Mouse (Mus musculus) frontal cortex, postnatal 25 days (tissue): ENCODE results near the gene Nup214.
A peak's percentile ranks its signal among the peaks of the same experiment; 100 is the strongest.

Experiments
- DNase-seq, 2 experiments: peaks; one replicate each; pipeline ENCODE4 v3.0.0; 2022; ENCODE audit warnings: low spot score in 2 of 2

Gene Nup214

DNA sequence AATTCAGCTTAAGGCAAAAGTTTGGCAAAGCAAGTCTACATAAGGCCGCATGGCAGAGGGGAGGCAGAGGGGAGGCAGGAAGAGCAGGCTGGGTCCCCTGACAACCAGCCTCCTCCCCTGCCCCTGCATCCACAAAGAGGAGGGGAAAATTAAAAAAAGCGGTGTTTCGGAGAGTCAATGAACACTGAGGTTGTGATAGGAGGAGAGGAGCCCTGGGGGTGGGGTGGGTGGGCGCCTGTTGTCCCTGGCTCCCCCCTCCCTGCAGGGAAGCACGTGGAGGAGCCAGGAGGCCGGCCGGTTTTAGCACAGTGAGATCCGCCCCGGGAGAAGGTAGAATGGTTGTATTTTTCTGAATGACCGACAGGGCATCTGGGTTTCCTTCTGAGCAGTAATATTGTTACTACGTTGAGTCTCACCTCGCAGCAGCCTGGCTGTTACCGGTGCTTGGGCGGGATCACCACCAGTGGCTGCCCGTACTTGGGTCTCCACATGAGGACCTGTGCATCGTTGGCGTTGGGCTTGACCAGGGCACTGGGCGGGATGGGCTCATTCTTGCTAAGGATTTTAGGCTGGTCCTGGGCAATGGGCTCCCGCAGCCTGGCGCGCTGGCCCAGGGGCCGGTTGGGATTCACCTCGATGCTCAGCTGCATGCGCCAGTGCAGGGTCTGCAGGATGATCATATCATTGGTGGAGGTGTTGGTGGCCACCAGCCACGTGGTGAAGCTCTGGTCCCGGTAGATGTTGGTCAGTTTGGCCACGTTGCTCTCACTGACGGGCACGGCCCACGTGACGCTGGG is 94.8 kb downstream of the Nup214 start:
- no peak for DNase-seq

- DNase-seq, result no peak
Measured at GRCm38 (mm10) chr2:32070747-32071146, 96.5 kb downstream of the Nup214 start.

GRCm38 (mm10) chr2:32074404-32074803 is 100.2 kb downstream of the Nup214 start:
- no peak for DNase-seq

DNA sequence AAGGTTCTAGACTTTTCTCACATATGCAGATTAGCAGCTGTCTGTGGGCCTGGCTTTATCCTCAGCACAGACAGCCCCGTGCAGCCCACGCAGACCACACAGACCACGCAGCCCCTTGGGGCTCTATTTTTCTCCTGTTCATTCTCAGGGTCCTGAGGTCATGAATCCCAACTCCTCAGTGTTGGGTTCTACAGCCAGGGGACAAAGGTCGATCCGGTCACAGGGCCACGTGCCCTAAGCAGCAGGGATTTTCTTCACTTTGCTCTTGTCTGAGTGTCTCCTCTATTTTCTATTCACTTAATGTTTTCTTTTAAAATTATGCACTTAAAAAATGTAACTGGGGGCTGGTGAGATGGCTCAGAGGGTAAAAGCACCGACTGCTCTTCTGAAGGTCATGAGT is 101.1 kb downstream of the Nup214 start:
- no peak for DNase-seq

DNA sequence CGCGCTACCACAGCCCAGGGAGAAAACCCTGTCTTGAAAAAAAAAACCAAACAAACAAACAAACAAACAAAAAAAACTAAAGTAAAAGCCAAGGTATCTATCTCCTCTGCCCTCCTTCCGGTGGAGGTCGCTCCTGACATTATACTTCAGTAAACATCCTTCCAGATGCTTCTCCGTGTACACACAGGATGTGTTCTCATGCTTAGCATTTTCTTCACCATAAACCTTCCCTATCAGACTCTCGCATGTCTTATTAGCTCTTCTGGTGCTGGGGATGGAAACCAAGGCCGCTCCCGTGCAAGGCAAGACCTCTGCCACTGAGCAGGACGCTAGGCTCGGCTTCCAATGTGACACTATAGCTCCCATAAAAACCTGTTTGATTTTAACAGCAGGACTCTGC is 103.5 kb downstream of the Nup214 start:
- DNase-seq, result no peak

GRCm38 (mm10) chr2:32078522-32078921 is 104.3 kb downstream of the Nup214 start:
- DNase-seq, result no peak

GRCm38 (mm10) chr2:32079191-32079725 is 105.0 kb downstream of the Nup214 start:
- no peak for DNase-seq

- DNase-seq, result no peak
Measured at GRCm38 (mm10) chr2:32080681-32081080, 106.4 kb downstream of the Nup214 start.

- no peak for DNase-seq
Measured at GRCm38 (mm10) chr2:32081296-32081929, 107.2 kb downstream of the Nup214 start.

DNA sequence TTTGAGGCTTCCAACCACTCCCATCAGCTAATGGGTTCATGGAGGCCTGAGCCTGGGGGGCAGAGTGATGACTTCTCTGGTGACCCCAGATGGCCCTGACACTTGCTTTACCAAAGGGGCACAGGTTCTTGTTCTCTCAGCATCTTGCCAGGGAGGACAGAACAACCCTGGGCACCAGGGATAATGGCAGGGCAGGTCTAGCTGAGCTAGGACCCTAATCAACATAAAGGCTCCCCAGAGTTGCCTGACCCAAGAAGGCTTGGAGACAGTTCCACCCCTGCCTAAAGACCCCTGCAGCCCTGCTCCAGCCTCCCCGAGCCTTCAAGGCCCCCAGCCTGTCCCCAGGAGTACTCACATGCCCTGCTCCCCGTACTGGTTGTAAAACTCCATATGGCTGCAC is 108.0 kb downstream of the Nup214 start:
- no peak for DNase-seq

DNA sequence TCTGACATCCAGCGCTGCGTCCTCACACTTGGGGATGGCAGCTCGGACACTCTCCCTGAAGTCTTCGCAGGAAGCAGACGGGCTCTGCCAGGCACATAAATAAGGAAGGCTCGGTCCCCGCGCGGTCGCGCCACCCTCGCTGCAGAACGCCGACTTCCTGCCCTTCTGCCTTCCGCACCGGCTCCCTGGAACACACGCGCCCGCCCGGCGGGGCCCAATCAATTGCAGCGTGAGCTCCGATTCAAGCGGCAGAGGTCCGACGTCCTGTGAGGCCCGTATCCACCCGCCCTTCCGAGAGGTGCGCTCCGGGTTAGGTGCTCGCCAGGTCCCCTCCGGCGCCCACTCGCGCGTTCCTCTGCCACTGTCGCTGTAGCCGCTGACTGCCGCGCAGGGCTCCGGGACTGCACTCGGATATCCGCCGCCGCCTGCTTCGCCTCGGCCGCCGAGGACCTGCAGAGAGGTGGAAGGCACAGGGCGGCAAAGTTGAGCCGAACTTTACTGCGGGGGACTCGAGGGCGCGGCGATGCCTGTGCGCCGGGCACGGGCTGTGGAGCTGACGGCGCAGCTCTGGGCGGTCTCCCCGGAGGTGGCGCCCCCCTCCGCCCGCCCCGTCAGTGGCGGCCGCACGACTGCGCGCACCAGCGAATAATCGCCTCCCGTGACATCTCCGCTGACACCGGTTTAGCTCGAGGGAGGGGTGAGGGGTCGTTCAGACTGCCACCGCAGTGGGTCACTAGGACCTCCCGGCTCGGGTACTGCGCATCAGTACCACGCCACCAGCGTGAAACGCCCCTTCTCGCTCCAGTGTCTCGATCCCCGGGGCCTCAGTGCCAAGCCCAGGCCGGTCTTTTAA is 109.1 kb downstream of the Nup214 start:
- DNase-seq, result no peak

DNA sequence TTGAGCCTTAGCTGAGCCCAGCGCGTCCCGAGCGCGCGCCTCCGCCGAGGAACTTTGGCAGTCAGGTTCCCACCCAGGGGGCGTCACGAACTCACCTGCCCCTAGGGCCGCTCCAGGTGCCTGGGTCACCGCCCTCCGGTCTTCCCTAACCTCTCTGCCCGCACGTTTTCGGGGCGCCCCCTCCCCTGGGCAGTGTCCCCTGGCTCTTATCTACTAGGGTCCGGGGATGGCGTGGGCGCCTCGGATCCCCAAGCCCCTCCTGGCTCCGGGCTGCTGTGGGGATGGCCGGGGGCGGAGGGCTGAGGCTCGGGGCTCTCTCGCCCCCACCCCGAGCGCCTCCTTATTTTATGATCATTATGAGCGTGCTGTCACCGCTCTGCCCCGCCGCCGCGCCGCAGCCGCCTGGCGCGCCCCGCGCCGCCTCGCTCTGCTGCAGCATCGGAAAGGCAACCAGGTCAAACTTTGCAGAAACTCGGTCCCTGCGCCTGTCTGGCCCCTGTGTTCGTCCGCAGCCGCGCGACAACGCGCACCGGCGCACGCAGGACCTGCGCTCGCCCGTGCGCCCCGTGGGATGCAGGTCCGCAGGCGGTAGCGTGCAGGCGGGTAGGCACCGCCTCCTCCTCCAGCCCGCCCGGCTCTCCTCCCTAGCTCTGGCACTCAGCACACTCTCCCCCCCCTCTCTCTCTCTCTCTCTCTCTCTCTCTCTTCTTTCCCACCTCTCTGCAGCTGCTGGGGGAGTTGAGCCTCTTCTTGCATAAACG is 110.1 kb downstream of the Nup214 start, which contains the start of gene Fam78a:
Fam78a (minus strand) TSS at position 747 of the 761 bp plus-strand sequence.
- DNase-seq, result no peak

DNA sequence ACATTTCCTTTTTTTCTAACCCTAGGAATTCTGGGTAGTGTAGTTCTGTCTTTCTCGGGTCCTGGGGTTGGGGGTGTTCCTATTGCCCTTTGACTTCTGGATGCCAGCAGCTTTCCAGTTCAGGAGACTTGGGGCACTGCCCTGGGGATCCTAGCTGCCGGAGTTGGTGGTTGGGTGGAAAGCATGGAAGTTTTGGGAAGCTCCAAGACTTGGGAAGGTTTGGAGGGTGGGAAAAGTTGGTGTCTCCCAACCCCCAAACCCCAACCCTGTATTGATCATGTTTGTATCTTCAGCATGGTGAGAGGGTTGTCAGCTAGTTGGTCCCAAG is 110.6 kb downstream of the Nup214 start:
- DNase-seq, result no peak

- DNase-seq, result no peak
Measured at GRCm38 (mm10) chr2:32085231-32085630, 111.0 kb downstream of the Nup214 start.

GRCm38 (mm10) chr2:32087606-32088005 is 113.4 kb downstream of the Nup214 start:
- DNase-seq, result no peak

GRCm38 (mm10) chr2:32088372-32088981 is 114.2 kb downstream of the Nup214 start:
- DNase-seq, result peak in 1 of 2 experiments; percentile 29

DNA sequence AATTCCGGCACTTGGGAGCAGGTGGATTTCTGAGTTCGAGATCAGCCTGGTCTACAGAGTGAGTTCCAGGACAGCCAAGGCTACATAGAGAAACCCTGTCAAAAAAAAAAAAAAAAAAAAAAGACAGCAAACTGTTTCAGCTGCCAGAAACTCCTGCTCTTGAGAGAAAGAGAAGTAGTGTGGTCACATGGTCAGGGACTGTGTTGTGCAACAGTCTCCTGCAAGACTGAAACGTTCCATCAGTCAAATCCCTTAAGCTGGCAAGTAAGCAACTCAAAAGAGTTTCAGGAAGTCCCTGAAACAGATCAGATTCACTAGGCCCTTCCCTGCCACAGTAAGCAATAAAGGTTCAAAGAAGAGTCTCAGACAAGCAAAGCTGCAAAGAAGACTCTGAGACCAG is 115.4 kb downstream of the Nup214 start:
- no peak for DNase-seq

DNA sequence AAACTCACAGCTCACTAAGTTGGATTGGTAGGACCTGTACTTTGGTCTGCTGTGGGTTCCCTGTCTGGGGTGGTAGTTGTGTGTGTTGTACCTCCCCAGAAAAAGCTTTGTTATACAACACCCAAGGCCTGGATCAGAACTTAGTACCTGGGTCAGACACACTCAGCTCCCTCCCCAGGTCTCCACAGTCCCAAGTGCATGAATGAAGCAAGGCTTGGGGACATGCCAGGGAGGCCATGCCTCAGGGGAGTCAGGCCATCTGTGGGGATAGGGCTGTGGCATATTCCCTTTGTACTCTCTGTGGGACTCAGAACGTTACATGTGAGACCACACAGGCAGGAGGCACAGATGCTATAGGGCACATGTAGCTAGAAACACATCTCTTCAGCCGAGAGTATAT is 115.9 kb downstream of the Nup214 start:
- DNase-seq, result no peak

DNA sequence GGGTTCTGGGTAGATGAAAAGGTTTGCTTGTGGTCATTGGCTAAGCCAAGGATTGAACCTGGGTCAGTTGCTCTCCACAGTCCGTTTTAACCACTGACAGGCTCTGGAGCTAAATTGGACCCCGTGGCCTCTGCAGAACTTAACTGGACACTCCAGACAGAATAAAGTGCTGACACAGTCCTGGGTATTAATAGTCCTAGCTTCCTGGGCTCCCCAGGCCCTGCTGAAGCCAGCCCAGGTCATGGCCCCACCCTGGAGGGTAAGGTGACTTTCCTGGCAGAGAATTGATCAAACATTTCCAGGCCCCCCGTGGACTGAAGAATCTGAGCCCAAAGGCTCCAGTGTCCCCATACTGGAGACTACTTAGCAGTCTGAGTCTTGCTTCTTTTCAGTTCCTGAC is 117.7 kb downstream of the Nup214 start:
- DNase-seq, result no peak

- DNase-seq, result no peak
Measured at GRCm38 (mm10) chr2:32094001-32094707, 119.9 kb downstream of the Nup214 start.
